Mouse (Mus musculus): Measurements from ENCODE around the gene Rnf217. TPM values are rescaled to one million over a fixed set of nuclear protein-coding genes. Genes with fewer than 3 reads are reported as not detected.

The Rnf217 gene
- 10.3 TPM for polyA plus RNA-seq (2014; fragmentation: Illumina TruSeq; extraction: RNeasy Lipid Tissue Mini Kit (QIAGEN cat#74804); ENCODE audit: low read depth, low replicate concordance)

DNA sequence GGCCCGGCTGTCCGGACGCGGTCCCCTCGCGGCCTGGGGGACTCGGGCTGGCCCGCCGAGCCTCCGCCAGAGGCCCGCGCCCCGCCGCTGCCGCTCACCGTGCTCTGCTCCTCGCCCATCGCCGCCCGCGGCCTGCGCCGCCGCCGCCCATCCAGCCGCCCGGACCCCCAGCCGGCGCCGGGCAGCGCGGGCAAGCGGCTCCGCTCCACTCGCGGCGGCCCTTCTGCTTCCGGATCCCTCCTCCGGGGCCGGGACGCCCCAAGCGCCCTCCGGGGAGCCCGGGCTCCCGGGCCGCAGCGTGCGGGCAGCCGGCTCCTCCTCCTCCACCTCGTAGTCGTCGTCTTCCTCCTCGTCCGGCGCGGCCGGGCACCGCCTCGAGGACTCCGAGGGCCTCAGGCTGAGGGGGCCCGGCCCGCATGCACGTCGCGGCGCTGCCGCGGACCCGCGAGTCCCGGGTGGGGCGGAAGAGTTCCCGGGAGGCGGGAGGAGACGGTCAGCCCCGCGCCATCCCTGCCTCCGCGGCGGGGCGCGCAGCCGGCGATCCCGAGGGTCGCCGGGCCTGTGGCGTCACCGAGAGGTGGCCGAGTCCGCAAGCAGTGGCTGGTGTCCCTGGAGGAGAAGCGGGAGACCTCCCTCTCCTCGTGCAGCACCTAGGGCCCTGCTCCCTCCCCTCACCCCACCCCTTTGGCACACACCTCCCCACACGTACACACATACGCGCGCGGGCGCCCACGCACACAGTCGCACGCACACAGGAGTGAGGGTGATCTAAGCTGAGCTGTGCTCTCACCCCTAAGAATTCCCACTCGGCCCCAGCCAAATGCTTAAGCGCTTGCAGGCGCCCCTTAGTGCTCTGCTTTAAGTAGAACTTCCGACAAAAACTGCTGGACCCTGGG lies at the start of gene Rnf217:
Rnf217 (minus strand) TSS at position 119 of the 896 bp plus-strand sequence.

DNA sequence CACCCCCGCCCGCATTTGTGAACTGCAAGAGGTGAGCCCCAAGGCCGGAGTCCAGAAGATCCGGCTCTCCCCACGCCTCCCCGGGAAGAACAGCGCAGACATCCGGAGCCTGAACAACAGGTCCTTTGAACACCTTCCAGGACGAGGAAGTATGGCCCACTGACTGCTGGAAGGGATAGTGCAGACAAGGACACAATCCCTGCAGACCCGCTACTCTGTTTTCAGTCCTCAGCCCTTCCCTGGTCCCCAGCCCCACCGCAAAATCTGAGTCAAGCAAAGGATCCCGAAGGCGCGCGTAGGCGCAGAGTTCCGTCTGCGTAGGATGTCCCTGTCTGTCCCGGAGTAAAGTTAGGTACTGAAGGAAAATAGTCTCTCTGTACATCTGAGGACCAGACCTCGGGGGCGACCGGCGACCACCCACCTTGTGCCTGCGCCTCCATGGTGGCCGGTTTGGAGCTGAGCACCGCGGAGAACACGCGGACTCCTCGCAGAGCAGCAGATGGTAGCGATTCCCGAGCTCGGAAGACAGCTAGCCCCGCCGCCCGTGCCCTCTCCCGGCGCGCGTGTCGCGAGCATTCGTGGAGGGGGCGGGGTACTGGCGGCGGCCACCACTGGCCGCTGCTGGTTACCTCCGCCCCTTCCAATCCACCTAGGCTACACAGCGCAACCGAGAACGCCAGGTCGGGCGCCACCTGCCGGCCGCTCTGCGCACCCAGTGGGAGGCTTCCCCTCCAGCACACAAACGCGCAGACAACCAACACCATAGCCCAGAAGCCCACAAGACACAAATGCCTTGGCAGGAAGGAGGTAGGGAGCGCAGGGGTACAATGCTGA lies 163.5 kb downstream of the Rnf217 start, which contains the start of gene Tpd52l1:
Tpd52l1 (minus strand) TSS at position 668 of the 834 bp plus-strand sequence.

Other genes with a start within 250 kb of the Rnf217 start
- gene Tpd52l1, start 163.2 kb downstream of the Rnf217 start, polyA plus RNA-seq (2014; fragmentation: Illumina TruSeq; extraction: RNeasy Lipid Tissue Mini Kit (QIAGEN cat#74804); ENCODE audit: low read depth, low replicate concordance) = 9.5 TPM